Mouse (Mus musculus): ENCODE results near the gene Ptchd4.

Ptchd4 gene

GRCm38 (mm10) chr17:42427961-42428360 is 112.2 kb downstream of the Ptchd4 start:
- DNase-seq (ENCODE audit: low spot score in 2 of 2) = no peak

DNA sequence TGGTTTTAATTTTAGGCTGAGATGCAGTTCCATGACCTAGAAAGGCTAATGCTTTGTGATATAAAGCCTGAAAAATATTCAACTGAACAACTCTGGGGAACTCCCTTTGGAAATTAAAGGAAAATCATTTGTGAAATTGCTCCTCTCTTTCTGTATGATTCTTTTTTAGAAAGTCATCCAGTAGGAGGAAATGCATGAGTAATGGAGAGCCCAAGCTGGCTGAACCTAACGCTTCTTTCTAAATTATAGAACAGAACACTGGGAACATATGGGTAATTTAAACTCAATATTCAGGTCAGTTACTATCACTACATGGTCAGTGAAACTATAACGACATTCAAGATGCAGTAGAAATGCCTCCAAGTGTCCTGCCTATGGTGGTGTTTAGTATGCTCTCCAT is 114.6 kb downstream of the Ptchd4 start:
- no peak for DNase-seq (ENCODE audit: low spot score in 2 of 2)

DNA sequence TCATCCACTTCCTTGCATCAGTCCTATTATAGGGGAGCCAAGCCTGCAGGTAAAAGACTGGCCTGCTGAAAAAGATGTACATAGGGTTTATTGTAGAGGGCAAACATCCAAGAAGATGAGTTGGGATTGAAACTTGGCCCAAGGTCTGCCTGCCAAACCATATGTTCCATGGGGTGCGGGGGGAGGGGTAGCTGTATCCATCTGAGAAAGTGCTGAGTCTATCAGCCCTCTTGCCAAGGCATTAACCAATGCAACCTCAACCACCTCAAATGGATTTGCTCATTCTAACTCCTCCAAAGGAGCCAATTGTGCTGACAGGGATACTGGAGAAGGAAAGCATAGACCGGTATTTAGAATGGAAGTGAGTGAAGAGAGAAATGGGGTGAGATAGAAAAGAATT is 136.5 kb downstream of the Ptchd4 start:
- DNase-seq (ENCODE audit: low spot score in 2 of 2) = no peak

DNA sequence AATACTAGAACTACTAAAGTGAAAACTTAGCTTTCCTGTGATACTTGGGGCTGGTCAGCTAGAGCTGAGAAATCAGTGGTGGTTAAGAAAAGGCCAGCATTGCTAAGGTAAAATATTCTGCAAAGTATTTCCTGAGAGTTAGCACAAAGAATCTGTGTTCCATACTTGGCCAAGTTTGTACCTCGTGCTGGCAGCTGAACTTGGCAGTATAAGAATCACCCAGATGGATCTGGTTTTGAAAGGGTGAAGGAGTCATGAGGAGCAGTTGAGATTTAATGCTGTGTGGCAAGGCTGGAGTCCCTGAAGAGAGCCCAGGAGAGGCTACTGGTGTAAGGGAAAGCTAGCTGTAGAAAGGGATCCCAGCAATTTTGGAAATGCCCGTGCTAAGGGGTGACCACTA is 140.7 kb downstream of the Ptchd4 start:
- DNase-seq (ENCODE audit: low spot score in 2 of 2) = no peak

DNA sequence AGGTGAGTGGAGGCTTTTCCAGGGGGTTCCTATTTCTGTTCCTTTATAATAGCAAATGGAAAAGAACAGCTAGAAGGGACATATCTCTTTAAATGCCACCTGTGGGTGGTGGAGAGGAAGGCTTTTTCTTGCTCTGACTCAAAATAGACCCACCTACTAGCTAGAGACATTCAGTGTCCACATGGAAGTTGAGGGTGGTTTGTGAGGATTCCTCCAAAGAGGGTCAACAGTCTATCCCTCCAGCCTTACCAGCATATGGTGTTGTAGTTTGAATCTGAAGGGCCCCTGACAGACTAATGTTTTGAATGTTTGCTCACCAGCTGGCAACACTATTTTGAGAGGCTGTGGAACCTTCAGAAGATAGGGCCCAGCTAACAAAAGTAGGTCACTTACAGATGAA is 147.0 kb downstream of the Ptchd4 start:
- DNase-seq (ENCODE audit: low spot score in 2 of 2) = no peak

DNA sequence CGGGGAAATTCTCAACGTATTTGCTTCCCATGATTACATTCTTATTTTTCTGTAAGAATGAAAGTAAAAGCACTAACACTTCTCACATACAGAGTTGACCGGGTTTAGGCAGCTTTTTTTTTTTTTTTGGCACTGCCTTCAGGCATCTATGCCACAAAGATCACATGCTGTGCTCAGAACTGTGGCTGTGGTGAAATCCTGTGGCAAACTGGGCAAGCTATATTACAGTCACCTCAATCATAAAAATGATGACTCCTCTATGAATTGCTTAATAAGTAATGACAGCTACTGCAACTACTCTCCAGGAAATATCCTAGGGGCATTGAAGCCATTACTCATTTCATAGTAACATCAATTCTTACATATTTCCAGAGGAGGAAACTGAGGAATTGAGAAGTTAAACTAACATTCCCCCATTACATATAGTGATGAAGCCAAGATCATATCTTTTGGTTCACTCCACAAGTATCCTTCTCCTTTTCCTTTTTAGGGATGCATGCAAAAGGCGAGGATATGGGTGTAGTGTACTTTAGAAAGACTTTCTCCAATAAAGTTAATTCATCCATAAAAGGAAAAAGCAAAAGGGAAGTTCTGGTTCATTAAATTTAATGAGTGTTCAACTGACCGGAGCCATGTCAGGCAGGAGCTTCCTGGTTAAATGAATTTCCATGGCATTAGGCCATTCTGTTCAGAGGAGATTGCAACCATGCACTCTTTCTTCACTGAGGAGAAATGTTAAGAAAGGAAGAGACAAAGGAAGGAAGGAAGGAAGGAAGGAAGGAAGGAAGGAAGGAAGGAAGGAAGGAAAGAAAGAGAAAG is 164.6 kb downstream of the Ptchd4 start:
- DNase-seq (ENCODE audit: low spot score in 2 of 2) = no peak

DNA sequence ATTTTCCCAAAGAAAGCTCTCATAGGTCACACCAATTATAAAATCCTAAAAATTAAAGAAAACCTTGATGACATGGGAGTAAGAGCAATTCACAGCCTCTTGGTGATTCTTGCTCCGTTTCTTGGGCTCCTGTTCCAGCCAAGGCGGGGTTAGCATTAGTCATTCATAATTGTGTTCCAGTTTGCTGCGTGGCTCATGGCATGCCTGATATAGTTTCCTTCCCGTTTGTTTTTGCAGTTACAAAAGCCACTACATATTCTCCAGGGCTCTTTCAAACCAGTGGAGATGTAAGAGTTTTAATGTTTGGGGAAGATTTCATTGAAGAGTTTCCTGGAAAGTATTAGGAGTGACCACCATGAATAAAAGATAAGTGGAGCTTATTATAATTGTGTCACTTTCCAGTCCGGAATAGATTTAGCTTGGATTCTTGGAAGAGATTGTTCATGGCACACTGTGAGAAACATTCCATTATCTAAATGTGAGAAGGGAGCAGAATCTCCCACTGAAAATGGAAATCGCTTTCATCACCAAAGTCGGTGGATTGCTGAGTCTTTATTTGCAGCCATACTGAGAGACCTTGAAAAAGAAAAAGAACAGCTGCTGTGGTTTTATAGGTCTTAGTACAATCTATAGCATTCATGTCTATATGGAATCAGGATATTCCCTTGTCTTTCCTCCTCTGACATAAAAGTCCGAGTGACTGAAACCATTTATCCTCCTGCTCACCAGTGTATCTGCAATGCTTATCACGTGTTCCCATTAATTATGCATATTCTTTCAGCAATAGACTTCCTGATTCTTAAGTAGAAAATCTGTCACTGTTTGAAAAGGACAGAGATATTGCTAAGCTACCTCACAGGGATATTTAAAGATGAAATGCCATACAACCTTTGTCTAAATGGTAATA is 193.9 kb downstream of the Ptchd4 start:
- no peak for DNase-seq (ENCODE audit: low spot score in 2 of 2)

GRCm38 (mm10) chr17:42530147-42530546 is 214.4 kb downstream of the Ptchd4 start:
- no peak for DNase-seq (ENCODE audit: low spot score in 2 of 2)

GRCm38 (mm10) chr17:42549578-42549977 is 233.8 kb downstream of the Ptchd4 start:
- DNase-seq (ENCODE audit: low spot score in 2 of 2) = no peak

All from spleen, postnatal 4 days (tissue).